Mouse (Mus musculus): ENCODE data around the gene Rere. TPM values are rescaled to one million over a fixed set of nuclear protein-coding genes. Genes with fewer than 3 reads are reported as not detected.
"Not testable (repeated sequence)": the region's sequence is repeated elsewhere in the genome, so short reads cannot be mapped to it uniquely, and the experiment has no call there.

The Rere gene
- total RNA-seq, 2 experiments from 2014 or later = 85.3 to 118 TPM

DNA sequence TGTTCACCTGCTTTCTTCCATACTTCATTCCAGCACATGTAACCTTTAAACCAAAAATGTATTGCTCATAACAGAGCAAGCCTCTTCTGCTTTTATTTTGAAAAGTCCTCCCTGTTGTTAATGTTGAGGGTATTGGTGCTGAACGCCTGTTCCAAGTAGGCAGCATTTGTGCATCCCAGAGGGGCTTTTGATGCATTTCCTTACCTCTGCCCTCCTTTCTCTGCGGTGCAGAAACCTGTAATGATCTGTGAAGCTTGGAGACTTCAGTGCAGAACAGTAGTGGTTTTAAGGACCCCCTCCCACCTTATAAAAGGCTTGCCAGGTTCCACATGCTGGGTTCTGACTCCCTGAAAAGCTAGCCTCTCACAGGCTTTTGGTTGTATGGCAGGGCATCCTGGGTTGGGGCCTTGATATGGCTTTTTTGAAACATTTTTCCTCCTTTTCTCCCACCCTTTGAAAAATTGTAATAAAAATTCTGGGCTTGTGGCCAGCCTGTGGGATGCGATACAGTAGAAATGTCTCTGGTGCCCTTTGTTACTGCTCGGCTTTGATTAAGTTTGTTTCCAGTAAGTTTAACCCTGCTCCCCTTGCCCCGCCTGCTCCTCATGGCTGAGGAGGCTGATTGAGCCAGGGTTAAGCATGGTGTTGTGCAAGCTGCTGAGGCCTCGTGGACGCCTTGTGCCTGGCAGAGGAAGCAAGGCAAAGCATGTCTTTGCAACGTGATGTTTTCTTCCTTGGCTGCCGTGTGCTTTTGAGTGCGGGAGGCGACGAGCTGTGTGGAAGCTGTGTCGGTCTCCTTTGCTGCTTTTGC is 301.7 kb downstream of the Rere start:
- peak; percentile 86 for DNase-seq

DNA sequence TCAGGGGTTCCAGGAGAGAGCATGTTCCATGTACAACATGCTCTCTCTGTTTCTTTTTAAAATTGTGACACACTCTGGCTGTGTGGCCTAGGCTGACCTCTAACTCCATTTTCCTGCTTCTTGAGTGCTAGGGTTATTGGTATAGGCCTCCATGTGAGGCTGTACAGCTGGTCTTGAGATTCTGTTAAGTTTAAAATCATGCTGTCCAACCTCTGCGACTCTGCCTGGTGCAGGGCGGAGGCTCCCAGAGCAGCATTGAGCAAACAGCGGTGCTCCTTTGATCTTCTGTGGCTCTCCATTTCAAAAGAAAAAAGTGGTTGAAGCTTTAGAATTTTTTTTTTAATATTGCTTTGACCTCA is 302.3 kb downstream of the Rere start:
- peak; percentile 49 for DNase-seq

DNA sequence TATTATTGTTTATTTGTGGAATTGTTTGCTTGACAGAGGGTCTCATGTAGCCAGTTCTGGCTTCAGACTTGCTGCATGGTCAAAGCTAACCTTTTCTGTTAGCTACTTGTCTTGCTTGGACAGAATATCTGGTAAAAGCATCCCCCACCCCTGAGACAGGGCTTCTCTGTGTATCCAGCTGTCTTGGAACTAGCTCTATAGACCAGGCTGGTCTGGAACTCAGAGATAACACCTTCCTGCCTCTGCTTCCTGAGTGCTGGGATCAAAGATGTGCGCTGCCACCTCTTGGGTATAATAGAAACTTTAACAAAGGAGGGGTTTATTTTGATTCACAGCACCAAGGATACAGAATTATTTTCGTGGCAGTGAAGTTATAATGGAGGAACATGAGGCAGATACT is 304.4 kb downstream of the Rere start:
- no peak for DNase-seq

DNA sequence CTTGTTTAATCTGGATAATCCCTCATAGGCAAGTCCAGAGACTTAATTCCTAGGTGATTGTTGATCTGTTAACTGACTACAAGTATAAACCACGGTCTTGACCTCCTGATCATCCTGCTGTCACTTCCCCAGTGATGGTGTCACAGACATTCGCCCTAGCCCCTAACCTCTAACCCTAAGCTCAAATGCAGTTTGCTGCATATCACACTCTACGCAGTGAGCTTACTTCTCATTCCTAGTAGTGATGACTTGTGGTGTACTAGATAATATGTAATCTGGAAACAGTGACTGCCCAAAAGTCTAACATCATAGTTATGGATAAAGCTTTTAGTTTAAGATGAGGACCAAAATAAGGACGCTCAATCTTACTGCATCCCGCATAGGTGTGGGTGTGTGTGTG is 304.8 kb downstream of the Rere start:
- no peak for DNase-seq

DNA sequence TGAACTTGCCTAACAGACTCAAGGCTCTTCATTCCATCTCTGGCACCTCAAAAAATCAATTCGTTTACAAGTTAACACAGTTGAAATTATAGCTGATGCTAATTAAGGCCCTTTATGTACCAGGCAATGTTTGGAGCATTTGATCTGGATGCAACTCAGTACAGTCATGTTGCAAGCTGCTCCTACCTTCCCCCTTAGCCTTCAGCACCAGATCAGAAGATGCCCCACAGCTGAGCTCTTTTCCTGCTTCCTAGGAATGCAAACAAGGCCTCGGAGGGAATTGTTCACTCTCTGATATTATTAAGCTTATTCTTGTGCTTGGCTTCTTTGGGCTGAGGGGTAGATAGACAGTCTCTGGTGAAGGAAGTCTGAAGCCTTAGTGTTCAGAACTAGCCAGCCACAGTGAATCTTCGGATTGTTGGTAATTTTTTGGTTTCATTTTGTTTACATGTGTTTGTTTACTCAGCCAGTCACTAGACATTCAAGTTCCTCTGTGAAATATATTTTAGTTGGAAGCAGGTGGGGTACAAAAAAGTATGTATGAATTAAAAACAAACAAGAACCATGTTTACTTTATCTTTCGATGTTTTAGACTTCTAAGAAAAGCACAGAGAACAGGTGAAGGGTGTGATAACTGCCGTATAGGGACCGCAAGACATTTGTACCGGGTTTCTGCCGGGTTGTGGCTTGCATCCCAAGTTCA is 306.3 kb downstream of the Rere start:
- no peak for DNase-seq

DNA sequence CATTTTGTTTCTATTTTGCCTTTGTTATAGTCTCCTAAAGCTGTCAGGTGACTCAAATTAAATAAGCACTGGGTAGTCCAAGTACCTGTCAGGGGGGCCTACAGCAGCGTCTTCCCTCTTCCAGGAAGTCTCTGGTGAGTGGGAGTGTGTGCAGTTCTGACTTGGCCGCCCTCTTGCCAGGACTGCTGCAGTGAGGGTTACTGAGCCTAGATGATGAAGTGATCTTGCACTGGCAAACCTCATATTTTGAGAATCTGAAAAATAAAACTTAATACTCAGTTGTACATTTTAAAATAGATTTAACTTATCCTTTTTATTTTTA is 306.8 kb downstream of the Rere start:
- no peak for DNase-seq

DNA sequence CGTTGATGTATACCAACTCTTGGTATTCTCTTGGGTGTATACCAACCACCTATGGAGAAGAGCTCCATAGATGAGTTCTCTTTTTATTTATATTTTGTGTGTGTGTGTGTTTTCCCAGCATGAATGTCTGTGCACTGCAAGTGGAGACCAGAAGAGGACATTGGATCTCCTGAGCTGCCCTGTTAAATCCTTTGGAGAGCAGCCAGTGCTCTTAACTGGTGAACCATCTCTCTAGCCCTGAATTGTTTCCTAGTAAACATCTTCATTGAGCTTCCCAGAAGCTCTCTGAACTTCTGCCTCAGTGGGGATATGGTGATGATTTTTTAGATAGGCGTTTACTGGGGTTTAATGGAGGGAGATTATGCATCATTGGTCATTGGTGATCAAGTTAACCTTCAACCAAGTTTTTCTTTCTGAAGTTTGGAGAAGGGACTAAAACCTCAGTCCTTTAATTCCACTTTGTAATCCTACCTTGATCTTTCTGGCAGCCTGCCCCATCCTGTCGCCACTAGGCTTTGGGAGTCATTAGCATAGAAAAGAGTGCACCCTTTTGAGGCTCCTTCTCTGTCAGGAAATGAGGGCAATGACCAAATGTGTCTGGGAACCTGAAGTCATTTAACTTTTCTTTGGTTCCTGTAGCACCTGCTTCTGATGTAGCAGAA is 309.3 kb downstream of the Rere start:
- DNase-seq = no peak

DNA sequence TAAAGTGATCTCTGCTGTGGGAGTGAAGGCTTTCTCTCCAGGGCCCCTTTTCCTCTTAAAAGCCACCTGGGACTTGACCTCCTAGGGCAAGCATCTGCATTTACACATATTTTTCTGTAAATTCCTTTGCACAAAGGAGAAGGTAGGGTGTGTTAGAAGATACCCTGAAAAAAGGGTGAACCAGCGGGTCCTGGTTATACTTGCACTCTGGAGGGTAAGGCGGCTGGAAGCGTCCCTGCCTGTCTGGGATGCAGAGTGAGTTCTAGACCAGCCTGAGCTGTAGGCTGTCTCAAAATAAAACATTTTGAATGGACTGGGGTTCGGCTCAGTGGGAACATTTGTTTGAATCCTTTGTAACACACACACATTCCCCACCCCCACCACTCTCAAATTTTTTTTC is 310.2 kb downstream of the Rere start:
- no peak for DNase-seq

DNA sequence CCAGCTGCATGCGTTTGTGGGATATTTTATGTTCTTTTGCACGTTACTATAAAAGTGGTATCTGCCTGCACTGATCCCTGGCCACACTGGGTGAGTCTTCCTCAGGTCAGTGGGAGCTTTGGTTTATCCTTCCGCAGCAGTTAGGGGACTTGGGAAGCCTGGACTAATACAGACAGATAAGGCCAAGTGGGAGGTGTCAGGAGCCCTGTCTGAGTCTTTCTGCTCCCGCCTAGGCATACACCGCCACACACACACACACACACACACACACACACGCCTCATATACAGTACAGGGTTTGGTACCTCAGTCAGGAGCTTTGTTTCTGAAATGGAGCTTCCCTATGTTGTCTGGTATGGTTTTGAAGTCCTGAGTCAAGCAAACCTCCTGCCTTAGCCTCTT is 310.6 kb downstream of the Rere start:
- DNase-seq = no peak

DNA sequence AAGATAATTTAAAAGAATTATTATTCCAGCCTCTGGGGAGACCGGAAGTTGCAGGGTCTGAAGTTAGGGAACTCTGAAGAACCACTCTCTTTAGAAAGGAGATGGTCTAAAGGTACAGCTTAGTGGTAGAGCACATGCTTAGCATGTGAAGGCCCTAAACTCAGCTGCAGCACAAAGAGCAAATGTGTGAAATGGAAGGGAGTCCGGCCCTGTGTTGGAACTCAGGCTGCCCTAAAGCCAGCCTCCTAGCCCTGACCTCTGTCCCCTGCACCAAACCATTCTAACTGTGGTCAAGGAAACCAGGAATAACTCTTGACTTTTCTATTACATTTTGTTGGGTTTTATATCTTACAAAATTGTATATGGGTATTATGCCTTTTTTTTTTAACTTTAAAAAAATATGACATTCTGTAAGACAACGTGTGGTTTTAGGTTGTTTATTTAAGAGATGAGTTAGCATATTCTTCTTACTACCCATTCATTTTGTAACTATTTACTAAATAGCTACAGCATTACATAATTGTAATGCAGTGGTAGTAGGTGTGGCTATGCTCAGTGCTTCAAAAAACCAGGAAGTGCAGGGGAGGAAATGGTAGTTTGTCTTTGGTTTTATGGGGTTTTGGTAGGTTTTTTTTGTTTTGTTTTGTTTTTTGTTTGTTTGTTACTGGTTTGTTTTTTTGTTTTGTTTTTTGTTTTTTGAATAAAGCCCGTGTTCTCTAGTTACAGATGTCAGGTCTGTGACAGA is 312.2 kb downstream of the Rere start:
- no peak for DNase-seq

DNA sequence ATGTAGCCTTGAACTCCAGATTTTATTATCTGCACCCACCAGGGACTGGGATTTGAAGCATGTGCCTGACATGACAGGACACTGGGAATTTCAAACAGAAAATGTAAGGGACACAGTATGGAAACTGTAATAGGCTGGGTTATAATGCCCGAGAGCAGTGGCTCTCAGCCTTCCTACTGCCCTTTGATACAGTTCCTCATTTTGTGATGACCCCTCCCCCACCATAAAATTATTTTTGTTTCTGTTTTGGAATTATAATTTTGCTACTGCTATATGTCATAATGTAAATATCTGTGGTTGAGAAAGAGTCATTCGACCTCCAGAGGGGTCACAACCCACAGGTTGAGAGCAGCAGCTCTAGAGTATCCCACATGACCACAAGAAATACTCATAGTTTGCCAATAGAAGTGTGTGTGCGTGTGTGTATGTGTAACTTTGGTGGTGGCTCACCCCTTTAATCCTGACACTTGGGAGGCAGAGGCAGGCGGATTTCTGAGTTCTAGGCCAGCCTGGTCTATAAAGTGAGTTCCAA is 312.9 kb downstream of the Rere start:
- DNase-seq = no peak

DNA sequence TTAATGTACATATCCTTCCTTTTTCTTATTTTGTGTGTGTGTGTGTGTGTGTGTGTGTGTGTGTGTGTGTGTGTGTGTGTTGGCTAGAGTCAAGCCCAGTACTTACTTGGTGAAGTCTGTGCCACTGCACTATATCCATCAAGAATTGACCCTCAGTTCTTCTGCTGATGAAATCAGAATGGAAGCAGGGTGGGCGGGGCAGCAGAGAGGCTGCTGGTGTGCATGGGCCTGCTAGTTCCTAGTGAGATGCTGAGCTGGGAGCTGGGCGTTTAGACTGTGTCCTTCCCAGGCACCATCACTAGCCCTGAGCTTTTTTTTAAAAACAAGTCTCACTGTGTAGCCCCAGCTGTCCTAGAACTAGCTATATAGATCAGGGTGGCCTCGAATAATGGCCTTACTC is 313.6 kb downstream of the Rere start:
- no peak for DNase-seq

DNA sequence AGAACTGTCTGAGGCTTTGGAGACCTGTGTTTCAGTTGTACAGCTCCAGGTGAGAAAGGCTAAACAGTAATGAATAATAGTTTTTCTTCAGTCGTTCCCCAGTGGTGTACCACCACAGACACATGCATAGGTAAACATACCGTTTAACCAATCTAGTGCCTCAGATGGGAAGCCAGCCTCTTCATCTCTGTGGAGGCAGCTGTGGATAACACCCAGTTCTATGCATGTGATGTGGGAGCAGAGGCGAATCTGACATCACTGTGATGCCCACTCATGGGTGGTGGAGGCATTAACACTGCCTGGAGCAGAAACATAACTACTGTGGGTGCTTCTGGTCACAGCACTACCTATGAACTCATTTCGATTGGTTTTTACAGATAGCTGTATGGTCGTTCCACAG is 314.5 kb downstream of the Rere start:
- DNase-seq = no peak

DNA sequence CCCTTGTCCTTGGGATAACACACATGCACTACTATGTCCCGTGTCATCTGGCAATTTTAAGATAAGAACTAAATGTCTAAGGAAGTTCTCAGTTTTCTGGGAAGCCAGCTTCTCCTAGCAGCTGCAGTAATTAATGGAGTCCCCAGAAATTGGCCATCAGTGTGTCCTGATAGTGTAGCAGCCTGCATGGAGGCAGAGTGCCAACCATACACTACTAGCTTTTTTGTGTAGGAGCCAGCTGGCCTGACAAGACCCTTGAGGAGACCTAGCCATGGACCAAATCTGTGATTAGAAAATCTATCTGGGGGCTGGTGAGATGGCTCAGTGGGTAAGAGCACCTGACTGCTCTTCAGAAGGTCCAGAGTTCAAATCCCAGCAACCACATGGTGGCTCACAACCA is 317.2 kb downstream of the Rere start:
- no peak for DNase-seq

DNA sequence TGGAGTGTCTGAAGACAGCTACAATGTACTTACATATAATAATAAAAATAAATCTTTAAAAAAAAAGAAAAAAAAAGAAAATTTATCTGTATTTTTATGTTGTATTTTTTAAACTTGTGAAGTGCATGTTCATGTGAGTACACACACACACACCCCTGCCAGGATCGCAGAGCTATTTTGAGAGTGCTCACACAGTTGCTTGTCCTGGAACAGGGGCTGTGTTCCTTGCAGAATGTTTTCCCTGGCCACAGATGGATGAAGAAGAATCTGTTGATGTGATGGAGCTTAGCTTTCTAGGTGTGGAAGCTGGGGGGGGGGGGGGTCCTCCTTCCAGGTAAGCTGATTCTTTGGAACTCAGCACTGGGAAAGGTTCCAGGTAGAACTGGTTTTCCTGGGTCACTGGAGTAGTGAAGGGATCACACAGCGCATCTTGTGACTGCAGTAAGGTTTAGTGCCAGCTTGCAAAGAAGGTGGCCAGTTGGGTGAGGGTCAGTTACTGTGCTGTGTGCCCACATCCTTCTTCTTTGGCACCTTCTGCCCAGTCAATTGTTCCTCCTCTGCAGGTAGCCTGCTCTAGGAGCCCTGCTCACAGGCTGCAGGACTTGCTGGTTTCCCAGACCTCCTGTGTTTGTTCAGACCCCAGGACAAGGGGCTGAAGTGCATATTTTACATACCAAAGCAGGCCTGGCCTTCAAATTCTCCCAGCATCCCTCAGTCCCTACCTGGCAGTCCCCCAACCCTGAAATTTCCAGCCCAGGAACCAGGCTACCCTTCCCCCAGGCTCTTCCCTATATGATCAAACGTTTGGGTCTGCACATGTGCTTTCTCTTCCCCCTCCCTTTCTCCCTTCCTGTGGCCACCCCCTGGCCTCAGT is 317.9 kb downstream of the Rere start:
- DNase-seq = no peak

DNA sequence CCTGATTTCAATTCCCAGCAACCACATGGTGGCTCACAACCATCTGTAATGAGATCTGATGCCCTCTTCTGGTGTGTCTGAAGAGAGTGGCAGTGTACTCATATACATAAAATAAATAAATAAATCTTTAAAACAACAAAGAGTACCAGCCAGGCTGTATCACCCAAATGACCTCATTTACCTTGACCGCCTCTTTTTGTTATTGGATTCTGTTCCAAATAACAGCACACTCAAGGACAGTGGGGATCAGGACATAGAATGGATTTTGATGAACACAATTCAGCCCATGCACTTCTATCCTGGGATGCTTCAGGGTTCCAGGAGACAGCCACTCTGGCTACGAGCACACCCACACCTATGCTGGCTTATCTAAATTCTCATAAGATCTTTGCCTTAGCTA is 319.1 kb downstream of the Rere start:
- not testable (repeated sequence) for DNase-seq

DNA sequence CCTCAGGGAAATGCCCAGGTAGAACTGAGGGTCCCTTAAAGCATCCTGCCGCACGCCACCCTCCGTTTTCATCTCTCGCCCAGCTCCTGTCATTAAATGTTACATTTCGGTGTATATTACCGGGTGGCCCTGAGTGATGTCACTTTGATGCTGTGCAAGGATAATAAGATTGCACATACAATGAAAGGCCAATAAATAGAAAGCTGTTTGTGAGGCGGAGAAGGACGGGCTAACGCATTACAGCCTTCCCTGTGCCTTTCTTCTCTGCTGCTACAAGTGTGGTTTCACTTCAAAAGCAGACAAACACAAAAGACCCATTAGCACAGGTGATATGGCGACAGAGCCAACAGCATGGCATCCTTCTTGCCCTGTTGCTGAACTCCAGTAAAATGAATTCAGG is 320.0 kb downstream of the Rere start:
- no peak for DNase-seq

DNA sequence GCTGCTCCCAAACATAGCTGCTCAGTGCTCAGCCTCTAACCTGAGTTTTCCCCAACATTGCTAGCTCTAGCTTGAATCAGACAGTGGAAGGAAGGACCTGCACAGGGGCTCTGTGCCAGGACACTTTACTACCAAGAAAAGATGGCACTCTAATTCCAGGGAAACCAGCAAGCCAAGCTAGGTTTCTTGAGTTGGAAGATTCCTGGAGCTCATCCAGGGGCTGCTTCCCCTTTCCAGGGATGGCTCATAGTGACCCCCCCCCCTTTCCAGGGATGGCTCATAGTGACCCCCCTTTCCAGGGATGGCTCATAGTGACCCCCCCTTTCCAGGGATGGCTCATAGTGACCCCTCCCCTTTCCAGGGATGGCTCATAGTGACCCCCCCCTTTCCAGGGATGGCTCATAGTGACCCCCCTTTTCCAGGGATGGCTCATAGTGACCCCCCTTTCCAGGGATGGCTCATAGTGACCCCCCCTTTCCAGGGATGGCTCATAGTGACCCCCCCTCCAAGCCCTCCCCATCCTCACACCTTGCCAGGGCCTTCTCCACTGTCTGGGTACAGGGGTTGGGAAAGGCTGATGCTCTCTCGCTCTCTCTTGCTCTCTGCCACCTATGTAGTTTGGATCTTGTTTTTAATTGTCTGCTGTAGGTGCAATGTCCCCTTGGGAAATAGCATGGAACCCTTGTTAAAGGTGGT is 322.1 kb downstream of the Rere start:
- DNase-seq = no peak

DNA sequence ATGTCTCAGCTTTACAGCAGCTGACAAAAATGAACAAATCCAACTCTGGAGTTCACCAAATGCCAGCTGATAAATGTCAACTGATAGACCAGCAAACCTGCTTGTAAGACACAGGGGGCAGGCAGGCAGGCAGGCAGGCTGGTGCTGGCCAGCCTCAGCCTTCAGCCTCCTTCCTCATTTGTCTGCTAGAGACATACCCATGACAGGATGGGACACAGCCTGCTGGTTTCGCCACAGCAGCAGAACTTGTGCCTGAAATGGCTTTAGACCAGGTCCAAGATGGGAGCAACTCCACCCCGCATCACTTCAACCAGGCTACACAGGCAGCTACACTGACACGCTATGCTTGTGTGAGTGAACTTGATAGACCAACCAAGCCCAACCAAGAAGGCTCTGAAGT is 324.4 kb downstream of the Rere start:
- no peak for DNase-seq

DNA sequence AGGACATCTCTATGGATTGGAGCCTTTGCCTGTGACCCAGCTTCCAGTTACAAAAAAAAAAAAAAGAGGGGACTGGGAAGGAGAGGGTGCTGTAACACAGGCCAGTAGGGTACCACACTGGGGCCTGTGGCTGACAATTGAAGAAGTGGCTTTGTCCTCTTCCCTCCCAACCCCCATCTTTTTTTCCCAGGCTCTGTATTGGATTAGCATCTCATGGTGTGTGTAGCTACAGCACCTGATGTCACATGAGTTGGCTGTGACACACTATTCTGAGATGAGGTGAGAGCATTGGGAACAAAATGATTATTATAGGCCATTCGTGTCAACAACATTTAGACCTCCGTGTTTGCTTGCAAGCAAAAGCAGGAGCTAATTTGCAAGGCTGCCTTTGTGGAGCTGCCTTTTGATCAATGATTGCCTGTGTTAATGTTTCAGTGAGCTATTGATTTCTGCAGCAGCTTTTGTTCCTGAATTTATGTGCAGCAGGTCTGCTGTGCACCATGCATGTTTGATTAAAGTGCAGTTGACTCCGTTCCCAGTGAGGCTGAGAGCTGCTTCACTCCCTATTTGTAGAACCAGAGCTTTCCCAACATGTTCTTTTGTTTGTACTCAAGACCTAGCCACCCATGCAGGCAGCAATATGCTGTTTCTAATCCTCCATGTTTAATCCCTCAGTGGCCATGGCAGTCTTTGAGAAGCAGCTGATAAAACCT is 325.2 kb downstream of the Rere start:
- no peak for DNase-seq
